Mouse (Mus musculus) embryonic facial prominence, embryonic 10.5 days (tissue): ENCODE data around the gene Olfr986. TPM values are rescaled to one million over a fixed set of nuclear protein-coding genes. Genes with fewer than 3 reads are reported as not detected.

Experiments
- DNase-seq: peaks from one replicate; pipeline ENCODE4 v3.0.0-alpha.2; 2017; ENCODE audit warnings: low spot score
- H3K27ac ChIP-seq: fragments of 300-500 bp; sonication (generic); replicated peaks from 2 replicates; pipeline ENCODE4 v1.5.1; 2016; ENCODE audit warnings: mild to moderate bottlenecking
- H3K27me3 ChIP-seq: fragments of 300-500 bp; sonication (generic); replicated peaks from 2 replicates; pipeline ENCODE4 v1.6.1; 2016; ENCODE audit warnings: low read depth, mild to moderate bottlenecking; ENCODE audit not compliant: poor library complexity, severe bottlenecking
- H3K36me3 ChIP-seq: fragments of 300-500 bp; sonication (generic); replicated peaks from 2 replicates; pipeline ENCODE4 v1.6.1; 2016; ENCODE audit warnings: mild to moderate bottlenecking, moderate library complexity
- H3K4me1 ChIP-seq: fragments of 300-500 bp; sonication (generic); 2 replicates; pipeline ENCODE4 v1.6.1; 2016
- H3K4me3 ChIP-seq: fragments of 300-500 bp; sonication (generic); 2 replicates; pipeline ENCODE4 v1.5.1; 2016; ENCODE audit warnings: mild to moderate bottlenecking, moderate library complexity
- H3K9me3 ChIP-seq: fragments of 300-500 bp; sonication (generic); 2 replicates; pipeline ENCODE4 v1.6.1; 2016; ENCODE audit warnings: mild to moderate bottlenecking
- WGBS: fragments of 180-500 bp; shearing (Covaris S2); methylation state at CpG from one replicate; pipeline ENCODE4 v1.1.7; 2016; 5-methylcytosine and 5-hydroxymethylcytosine counted together
- polyA plus RNA-seq: library from polyadenylated mRNA; unstranded; fragments of >200 nt; fragmentation: Nextera tagmentation; extraction: Ambion mirVana; gene quantifications from 2 replicates; pipeline ENCODE4 v1.2.1, GENCODE M21; 2016

The Olfr986 gene
- polyA plus RNA-seq, 1 experiment from 2014 or later, result not detected

DNA sequence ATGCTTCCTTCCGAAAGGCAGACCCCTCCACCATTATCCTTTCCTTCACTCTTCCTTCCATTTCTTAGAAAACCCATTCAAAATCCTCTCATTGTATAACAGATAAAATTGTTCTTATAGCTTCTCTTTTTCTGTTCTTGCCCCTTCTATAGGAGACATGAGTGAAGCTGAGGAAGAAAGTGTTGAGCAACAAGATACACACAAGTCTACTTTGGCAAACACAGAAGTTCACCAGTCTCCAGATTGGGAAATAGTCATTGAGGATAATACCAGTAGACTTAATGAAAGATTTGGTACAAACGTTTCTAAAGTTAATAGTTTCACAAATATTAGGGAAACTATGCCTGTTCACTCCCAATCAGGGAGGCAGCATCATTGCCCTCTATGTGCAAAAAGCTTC lies 30.0 kb downstream of the Olfr986 start:
- Histone ChIP-seq H3K27ac (no peak overlapping the region), H3K27me3 (no peaks in the 10 kb centered on the region), H3K4me3 (no peak overlapping the region), H3K36me3 (peaks cover 69% of the 10 kb centered on the region), H3K4me1 (no peaks in the 10 kb centered on the region), H3K9me3 (no peaks in the 10 kb centered on the region)
- 90% methylated on average over 2 of the region's 2 CpGs for WGBS
- no peak for DNase-seq

GRCm38 (mm10) chr9:40214058-40214457 lies 33.3 kb downstream of the Olfr986 start:
- Histone ChIP-seq H3K36me3 (peaks cover 46% of the 10 kb centered on the region), H3K4me3 (no peak overlapping the region), H3K27ac (no peak overlapping the region), H3K4me1 (no peaks in the 10 kb centered on the region), H3K27me3 (no peaks in the 10 kb centered on the region), H3K9me3 (no peaks in the 10 kb centered on the region)
- DNase-seq, result no peak
- 91% methylated on average over 5 of the region's 5 CpGs for WGBS

- Histone ChIP-seq H3K9me3 (no peaks in the 10 kb centered on the region), H3K4me1 (no peaks in the 10 kb centered on the region), H3K27ac (no peak overlapping the region), H3K27me3 (no peaks in the 10 kb centered on the region), H3K4me3 (no peak overlapping the region), H3K36me3 (peaks cover 20% of the 10 kb centered on the region)
- 79% methylated on average over 4 of the region's 4 CpGs for whole genome bisulfite sequencing
- no peak for DNase-seq
Observed at GRCm38 (mm10) chr9:40216651-40217050, 35.9 kb downstream of the Olfr986 start.

DNA sequence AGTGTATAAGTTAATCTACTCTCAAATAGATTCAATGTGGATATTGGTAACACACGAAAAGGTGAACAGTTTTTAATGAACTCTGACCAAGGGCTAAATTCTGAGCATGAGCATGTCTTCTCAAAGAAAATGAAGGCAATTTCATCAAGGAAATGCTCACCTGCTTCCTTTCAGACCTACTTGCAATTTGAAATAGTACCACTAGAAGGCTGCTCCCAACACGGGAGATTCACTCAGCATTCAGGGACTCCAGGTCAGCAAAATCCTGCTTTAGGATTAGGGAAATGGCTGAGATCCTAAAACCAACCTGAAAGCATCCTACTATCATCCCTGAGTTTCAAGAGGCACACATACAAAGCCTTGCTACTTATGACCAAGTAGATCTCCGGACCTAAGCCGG lies 43.6 kb downstream of the Olfr986 start:
- no peaks in the 10 kb centered on the region for H3K9me3 ChIP-seq
- no peaks in the 10 kb centered on the region for H3K27me3 ChIP-seq
- H3K4me3 ChIP-seq, result no peak overlapping the region
- no peak overlapping the region for H3K27ac ChIP-seq
- H3K4me1 ChIP-seq, result no peaks in the 10 kb centered on the region
- WGBS, result 76% methylated on average over 4 of the region's 4 CpGs
- no peaks in the 10 kb centered on the region for H3K36me3 ChIP-seq
- DNase-seq, result no peak

DNA sequence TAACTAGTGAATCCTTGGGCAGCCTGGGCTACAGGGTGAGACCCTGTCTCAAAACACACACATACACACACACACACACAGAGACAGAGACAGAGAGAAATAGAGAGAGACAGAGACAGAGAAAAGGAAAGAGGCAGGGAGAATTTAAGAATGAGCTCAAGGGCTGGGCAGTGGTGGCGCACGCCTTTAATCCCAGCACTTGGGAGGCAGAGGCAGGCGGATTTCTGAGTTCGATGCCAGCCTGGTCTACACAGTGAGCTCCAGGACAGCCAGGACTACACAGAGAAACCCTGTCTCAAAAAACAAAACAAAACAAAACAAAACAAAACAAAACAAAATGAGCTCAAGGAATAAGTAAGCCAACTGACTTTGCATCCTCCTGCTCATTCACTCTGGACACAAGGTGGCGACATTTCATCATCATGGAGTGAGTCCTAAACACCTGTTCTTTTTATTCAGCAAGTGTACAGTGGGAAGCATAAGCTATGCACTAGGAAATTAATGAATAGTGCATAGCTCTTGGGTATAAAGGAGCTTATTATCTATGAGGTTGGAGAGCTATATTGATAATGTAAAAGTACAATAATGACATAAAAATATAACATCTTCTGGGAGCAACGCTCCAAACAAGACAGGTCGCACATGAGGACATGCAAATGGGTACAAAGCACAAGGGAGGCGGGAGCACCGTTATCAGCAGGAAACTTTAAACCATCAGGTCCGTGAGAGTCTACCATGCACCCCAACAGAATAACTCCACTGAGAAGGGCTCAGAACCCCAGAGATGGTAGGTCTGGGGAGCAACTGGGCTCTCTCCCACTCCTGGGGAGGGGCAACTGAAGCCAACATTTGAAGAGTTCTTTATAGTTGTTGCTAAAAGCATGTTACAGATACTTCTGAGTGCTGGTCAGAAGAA lies 47.4 kb downstream of the Olfr986 start:
- 76% methylated on average over 10 of the region's 10 CpGs for WGBS
- Histone ChIP-seq H3K9me3 (0 out of 2 replicates have a peak, but pooled peaks cover 2% of the 10 kb centered on the region), H3K27ac (no peak overlapping the region), H3K4me3 (no peak overlapping the region), H3K4me1 (no peaks in the 10 kb centered on the region), H3K27me3 (no peaks in the 10 kb centered on the region), H3K36me3 (no peaks in the 10 kb centered on the region)
- peak; percentile 59 for DNase-seq

- no peak overlapping the region for H3K4me3 ChIP-seq
Observed at GRCm38 (mm10) chr9:40228804-40229331, 48.1 kb downstream of the Olfr986 start.

GRCm38 (mm10) chr9:40229479-40229878 lies 48.8 kb downstream of the Olfr986 start:
- DNase-seq, result no peak
- 74% methylated on average over 5 of the region's 5 CpGs for WGBS
- Histone ChIP-seq H3K4me3 (no peak overlapping the region), H3K27me3 (no peaks in the 10 kb centered on the region), H3K9me3 (0 out of 2 replicates have a peak, but pooled peaks cover 2% of the 10 kb centered on the region), H3K36me3 (no peaks in the 10 kb centered on the region), H3K27ac (no peak overlapping the region), H3K4me1 (peaks cover 1% of the 10 kb centered on the region; the same call in 1 of the 2 replicates)

More at GRCm38 (mm10) chr9:40228804-40229331, 48.1 kb downstream of the Olfr986 start:
- Histone ChIP-seq H3K27ac (no peak overlapping the region), H3K4me1 (no peaks in the 10 kb centered on the region), H3K9me3 (0 out of 2 replicates have a peak, but pooled peaks cover 2% of the 10 kb centered on the region), H3K27me3 (no peaks in the 10 kb centered on the region), H3K36me3 (no peaks in the 10 kb centered on the region)
- 56% methylated on average over 6 of the region's 6 CpGs for WGBS
- no peak for DNase-seq

GRCm38 (mm10) chr9:40231019-40231418 lies 50.3 kb downstream of the Olfr986 start:
- WGBS, result 79% methylated on average over 3 of the region's 3 CpGs
- DNase-seq, result no peak
- H3K4me3 ChIP-seq, result no peak overlapping the region
- 0 out of 2 replicates have a peak, but pooled peaks cover 2% of the 10 kb centered on the region for H3K9me3 ChIP-seq
- no peaks in the 10 kb centered on the region for H3K36me3 ChIP-seq
- no peak overlapping the region for H3K27ac ChIP-seq
- H3K4me1 ChIP-seq, result peaks cover 6% of the 10 kb centered on the region; the same call in 1 of the 2 replicates
- H3K27me3 ChIP-seq, result no peaks in the 10 kb centered on the region

DNA sequence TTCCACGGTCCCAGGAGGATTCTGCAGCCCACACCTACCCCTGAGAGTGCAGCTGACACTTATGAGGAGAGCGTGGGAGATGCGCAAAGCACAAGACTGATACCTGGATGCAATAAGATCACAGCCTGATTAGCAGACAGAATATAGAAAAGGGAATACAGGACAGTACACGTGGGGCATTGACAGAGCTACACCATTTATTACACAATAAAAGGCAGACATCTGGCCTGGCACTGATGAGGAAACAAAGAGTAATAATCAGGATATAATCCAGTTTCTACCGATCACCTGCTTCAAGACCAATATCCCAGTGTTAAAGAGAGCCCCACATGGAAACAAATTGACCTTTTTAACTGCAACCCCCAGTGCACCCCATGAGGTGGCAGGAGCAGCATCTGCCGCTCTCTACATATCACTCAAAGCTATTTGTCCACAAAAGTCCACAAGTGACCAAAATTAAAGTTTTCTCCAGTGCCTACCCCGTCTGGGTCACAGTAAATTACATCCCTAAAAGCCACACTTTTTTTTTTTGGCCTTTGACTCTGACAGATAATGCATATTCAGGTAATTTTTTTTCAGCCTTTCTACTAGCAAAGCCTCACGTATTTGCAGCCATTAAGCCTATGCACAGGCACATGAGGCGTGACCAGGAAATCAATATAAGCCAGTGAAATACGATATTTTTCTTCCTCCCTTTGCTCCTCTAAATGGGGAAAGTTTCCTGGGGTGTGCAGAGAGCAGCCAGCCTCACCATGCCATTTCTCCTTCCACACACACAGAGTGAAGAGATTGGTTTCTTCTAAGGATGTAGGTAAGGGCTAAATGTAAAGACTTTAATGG lies 53.7 kb downstream of the Olfr986 start:
- 69% methylated on average over 10 of the region's 10 CpGs for WGBS
- Histone ChIP-seq H3K4me1 (peaks cover 6% of the 10 kb centered on the region; the same call in 1 of the 2 replicates), H3K27ac (no peak overlapping the region), H3K9me3 (0 out of 2 replicates have a peak, but pooled peaks cover 2% of the 10 kb centered on the region), H3K4me3 (no peak overlapping the region), H3K27me3 (peaks cover 8% of the 10 kb centered on the region), H3K36me3 (no peaks in the 10 kb centered on the region)
- DNase-seq, result no peak

- DNase-seq, result no peak
- 89% methylated on average over 7 of the region's 7 CpGs for WGBS
- no peak overlapping the region for H3K27ac ChIP-seq
- peaks cover 6% of the 10 kb centered on the region; the same call in 1 of the 2 replicates for H3K4me1 ChIP-seq
- 0 out of 2 replicates have a peak, but pooled peaks cover 2% of the 10 kb centered on the region for H3K9me3 ChIP-seq
- no peak overlapping the region for H3K4me3 ChIP-seq
- no peaks in the 10 kb centered on the region for H3K36me3 ChIP-seq
- H3K27me3 ChIP-seq, result peaks cover 15% of the 10 kb centered on the region
Observed at GRCm38 (mm10) chr9:40235220-40235619, 54.5 kb downstream of the Olfr986 start.
